Mouse (Mus musculus) adrenal gland, adult 2 months (tissue): Measurements from ENCODE around the gene Trim65. TPM values are rescaled to one million over a fixed set of nuclear protein-coding genes. Genes with fewer than 3 reads are reported as not detected.

Experiments
- DNase-seq: peaks from one replicate; pipeline ENCODE4 v3.0.0; 2021
- long read RNA-seq: library from polyadenylated mRNA; stranded (forward); transcript quantifications from one replicate; pipeline ENCODE4 v2.0.0, GENCODE M21; 2021
- polyA plus RNA-seq: library from polyadenylated mRNA; depleted of rRNA; stranded (reverse); fragments of >200 nt; gene quantifications from 2 replicates; pipeline ENCODE4 v1.2.3, GENCODE M21; 2012; rRNA removed
- total RNA-seq, 2 experiments: library from RNA; stranded (reverse); gene quantifications; 2 replicates each; pipeline ENCODE4 v1.2.3; 2021

Trim65 gene
- total RNA-seq (10 to 100 TPM in 1 of 2 experiments, 1 to 10 TPM in 1; 9.5 to 11.8 TPM), polyA plus RNA-seq (15.9 and 16.0 TPM in 2 replicates)
- long read RNA-seq, full-length matches to known transcripts = 1 of 1 reads
- long read RNA-seq, partial matches to known transcripts = 0 of 1 reads
- long read RNA-seq, other reads (novel, unspliced or antisense) = 0 of 1 reads

DNA sequence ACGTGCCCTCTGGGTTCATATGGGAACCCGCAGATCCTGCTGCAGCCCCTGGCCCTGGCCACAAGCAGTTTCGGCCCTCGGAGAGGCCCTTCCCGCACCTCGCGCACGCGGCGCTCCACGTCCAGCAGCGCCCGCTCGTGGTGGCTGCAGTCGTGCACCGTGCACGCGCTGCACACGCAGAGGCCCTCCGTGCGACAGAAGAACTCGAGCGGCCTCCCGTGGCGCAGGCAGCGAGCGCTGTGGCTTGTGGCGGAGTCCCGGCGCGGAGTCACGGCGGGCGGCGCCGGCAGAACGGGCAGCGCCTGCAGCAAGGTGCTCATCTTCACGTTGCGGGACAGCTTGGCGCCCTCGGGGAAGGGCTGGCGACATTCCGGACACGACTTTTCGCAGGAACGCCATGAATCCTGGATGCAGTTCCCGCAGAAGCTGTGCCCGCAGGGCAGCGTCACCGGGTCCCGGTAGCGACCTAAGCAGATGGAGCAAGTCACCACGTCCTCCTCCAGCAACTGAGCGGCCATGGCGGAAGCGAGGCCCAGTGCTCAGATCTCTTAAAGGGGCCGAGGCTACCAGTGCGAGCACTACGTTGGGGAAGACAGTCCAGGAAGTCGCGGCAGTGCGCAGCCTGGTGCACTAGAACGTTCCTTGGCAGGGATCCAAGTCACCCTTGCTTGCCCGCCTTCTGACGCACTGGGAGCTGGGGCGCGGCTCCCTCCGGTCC, at the start of gene Trim65:
Gene Trim65, minus strand, starts transcription at position 641 of the 718 bp plus-strand sequence.
- peak; percentile 92 for DNase-seq

DNA sequence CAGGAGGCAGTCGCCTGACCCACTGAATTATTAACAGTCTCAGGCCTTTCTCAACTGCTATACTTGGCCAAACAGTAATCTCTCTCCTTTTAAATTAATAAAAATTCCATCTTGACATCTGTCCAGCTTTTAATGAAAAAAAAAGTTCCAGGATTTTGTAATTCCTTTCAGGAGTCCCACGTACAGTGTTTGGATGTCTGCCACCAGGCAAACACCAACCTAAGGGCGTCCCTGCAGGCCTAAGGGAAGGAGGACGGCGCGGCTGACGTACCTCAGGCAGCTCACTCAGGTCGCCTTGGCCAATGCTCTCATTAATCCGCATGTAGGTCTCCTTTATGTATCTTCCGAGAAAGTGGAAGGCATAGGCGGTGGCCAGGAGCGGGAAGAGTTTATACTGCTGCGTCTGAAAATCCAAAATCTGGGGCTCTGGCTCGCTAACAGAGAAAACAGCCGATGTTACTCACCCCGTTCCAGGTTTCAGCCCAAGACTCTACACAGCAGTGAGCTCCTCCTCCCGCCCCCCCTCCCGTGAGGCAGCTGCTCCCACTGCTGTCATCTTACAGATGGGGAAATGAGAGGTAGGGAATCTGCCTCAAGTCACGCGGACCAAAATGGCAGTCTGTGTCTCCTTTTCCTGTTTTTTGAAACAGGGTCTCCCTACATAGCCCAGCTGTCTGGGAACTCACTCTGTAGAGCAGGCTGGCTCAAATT, 47.6 kb upstream of the Trim65 start:
- DNase-seq = no peak

DNA sequence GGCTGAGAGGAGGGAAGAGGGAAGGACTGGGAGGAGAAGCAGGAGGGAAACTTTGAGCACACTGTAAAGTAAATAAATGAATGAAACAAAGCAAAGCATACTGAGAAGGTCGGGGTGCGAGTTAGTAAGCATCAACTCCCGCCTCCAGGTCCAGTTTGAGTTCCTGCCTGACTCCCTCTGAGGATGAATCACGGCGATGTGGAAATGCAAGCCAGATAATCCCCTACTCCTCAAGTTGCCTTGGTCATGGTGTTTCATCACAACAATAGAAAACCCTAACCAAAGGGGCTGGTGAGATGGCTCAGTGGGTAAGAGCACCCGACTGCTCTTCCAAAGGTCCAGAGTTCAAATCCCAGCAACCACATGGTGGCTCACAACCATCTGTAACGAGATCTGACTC, 45.1 kb upstream of the Trim65 start:
- peak; percentile 62 for DNase-seq

DNA sequence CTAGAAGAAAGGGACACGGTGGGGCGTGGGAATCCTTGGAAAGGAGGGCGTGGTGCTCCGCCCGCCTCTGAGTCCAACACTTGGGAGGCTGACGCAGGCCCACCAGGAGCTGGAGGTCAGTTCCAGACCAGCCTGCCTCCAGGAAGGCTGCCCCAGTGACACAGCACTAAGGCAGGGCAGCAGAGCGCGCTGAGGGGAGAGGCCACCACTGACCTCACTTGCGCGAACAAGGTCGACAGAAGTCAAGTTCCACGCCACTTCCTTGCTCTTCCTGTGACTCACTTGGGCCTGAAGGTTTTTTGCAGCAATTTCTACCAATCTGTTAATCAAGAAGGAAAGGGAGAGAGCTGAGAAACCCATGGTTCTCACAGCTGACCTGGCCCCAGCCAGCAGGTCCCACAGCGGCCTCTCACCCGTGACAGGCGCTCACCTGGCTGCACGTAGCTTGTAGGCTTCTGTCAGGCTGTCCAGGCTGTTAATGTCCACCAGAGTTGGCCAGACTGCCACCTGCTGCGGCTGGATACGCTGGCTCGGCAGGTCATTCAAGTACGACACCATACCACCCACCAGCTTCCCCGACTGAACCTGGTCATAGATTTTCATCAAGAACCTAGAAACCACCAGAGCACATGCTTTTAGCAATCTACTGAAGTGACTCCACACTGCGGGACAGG, 44.0 kb upstream of the Trim65 start:
- DNase-seq = peak; percentile 79

DNA sequence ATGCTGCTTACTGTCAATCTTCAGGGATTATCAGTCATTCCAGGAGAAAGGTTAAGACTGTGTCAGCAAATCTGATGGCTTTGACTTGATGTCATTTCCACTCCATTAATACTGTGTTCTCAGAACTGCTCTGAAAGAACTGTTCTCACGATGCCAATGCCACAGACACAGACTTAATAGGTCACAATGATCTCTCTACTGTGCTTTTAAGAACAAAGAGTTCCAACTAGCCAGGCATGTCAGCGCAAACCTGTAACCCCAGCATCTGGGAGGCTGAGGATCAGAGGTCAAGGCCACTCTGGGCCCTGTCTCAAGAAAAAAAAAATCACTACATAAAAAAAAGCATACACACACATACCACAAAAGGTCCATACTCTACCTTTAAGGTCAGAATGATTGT, 41.0 kb upstream of the Trim65 start:
- DNase-seq = no peak

DNA sequence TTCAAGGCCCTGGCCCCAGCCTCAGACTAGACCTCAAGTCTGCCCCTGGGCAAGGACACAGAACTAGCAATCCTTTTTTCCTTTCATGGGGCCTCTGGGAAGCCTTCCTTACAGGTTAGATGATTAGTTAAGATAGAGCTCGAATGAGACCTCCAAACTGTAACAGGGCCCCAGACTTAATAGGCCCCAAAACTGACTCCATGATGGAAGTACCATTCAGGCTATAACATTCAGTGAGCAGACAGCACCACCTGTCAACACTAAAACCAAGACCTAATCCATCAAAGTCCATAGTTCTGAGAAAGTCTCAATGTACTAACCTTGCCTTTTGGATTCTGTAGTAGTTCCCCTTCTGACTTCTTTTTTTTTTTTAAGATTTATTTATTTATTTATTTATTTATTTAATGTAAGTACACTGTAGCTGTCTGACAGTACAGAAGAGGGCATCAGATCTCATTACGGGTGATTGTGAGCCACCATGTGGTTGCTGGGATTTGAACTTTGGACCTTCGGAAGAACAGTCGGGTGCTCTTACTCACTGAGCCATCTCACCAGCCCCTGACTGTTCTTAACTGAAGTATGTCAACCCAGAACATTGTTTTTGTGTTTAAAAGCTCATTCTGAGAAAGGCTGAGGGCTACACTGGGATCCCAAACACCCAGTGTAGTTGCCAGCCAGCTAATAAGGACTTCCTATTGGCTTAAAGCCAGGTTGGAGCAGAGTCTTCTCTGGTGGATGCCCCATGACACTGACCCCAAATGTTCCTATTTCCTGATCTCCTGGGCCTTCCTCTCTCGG, 39.3 kb upstream of the Trim65 start:
- no peak for DNase-seq

DNA sequence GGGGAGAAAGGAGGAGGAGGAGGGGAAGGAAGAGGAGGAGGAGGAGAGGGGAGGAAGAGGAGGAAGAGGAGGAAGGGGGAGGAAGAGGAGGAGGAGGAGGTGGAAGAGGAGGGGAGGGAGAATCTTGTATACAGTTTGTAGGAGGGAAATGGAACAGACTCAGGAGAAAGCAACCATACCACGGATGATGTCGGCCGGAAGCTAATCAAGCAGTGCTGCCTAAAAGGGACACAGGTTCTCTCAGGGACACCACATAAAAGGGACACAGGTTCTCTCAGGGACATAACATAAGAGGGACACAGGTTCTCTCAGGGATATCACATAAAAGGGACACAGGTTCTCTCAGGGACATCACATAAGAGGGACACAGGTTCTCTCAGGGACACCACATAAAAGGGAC, 38.3 kb upstream of the Trim65 start:
- DNase-seq = no peak

DNA sequence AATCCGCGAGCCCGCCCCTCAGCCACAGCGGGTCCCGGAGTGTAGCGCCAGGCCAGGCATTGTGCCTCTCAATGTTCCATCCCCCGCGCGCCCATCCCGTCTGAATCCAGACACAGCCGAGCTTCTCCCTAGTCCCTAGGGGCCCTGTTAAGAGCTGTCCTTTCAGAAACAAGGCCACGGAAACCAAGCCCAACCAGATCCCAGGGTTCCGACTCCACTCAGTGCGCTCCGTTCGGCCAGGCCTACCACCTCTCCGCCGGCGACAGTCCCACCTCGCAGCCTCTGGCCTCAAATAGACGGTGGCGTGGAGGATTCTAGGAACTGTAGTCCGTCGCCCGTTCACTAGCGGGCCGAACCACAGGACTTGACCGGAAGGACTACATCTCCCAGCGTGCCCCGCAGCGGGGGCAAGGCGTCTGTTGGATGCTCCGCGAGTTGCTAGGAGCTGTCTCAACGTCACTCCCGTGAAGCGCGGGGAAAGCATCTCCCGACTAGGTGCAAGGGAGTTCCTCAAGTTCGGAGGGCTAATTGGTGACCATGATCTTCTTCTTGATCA, 37.0 kb upstream of the Trim65 start, which contains the start of gene Fbf1:
Gene Fbf1, minus strand, starts transcription at position 283 of the 556 bp plus-strand sequence.
- peak; percentile 97 for DNase-seq

DNA sequence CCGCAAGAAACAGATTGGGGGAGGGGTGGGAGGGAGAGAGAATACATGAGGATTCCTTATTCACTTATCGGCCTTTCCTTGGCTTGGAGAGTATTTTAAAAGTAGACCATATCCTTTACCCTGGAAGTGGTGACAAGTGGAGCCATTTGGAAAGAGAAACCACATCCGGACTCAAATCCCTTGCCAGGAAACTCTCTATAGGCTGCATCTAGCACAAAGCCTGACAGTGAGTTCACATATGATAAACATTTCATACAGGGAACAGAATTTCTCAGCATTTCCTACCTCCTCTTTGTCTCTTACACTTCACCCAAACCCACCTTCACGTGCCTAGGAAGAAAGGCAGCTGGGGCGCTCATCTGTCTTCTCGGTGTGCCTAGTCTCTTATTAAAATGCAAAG, 36.3 kb upstream of the Trim65 start:
- DNase-seq = no peak

DNA sequence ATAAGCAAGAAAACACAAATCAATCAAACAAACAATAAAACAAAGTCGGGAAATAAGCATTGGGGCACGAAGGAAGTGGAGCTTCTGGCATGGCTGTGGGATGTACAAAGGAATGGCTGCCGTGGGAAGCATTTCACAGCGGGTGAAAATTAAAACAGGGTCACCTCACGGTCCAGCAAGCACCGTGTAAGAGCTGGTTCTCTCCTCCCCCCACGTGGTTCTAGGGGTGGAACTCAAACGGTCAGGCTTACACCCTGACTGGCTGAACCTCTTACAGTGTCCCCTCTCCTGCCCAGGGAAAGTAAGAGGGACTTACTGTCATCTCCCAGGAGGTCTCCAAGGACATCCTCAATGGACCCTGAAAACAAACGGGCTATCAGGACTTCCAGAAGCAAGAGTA, 32.1 kb upstream of the Trim65 start:
- DNase-seq = no peak

DNA sequence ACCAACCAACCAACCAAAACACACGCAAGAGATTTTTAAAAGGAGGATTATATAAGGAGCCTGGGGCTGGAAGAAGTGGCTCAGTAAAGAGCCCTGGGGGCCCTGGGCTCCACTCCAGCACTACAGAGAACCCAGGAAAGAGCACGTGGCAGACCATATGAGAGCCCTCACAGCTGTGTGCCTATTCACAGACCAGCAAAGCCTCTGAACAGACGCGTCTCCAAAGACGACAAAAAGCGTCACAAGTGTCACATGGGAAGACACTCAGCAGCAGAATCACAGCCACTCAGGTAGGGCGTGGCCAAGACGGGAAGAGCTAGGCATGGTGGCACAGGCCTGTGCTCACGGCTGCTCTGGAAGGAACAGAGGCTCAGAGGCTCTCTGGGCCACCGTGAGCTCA, 31.2 kb upstream of the Trim65 start:
- no peak for DNase-seq

DNA sequence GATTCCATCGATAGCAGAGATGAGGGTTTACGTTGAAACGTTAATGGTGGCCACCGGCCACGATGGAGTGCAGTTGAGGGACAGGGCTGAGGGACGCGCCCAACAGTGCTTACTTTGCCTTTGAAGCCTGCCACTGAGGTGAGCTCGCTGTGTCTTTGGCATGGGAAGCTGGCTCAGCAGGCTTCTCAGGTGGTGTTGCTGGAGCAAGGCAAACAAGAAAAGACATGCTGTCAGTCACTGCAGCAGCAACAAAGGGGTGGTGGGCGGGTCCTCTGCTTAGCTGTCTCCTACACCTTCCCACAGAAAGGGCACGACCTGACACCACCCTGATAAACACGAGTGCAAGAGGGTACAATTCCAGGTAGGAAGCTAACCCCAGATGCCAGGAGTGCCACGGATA, 30.4 kb upstream of the Trim65 start:
- no peak for DNase-seq

DNA sequence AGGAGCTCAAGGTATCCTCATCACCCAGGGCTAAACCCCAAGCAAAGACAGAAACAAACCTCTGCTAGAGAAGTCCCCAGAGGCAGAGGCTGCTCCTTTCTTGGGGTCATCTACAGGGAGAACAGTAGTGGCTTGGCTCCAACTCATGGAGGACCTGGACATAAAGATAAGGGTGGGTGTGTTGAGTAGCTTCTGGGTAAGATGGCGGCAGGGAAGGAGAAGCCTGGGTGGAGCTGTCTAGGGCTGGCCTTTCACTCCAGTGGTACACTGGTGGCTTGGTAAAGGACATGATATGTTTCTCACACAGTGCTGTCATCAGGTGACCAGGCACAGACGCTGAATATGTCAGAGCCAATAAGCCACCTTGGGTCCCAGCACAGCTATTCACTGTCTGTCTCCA, 20.0 kb upstream of the Trim65 start:
- no peak for DNase-seq

DNA sequence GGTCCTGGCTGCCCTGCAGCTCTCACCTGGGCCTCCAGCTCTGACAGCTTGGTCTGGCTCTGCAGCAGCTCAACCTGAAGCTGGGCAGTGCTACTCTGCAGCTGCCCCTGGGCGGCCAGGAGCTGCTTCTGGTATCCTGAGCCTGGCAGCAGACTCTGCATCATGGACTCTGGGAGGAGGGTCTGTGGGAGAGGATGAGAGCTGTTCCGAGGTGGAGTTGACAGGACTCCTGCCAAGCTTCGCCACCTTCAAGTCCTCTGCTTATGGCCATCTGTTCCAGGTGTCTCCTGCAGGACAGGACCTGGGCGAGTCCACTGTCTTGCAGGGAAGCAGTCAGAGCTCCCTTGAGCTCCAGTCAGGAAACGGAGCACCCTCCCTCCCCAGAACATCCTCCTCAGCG, 18.4 kb upstream of the Trim65 start:
- no peak for DNase-seq

DNA sequence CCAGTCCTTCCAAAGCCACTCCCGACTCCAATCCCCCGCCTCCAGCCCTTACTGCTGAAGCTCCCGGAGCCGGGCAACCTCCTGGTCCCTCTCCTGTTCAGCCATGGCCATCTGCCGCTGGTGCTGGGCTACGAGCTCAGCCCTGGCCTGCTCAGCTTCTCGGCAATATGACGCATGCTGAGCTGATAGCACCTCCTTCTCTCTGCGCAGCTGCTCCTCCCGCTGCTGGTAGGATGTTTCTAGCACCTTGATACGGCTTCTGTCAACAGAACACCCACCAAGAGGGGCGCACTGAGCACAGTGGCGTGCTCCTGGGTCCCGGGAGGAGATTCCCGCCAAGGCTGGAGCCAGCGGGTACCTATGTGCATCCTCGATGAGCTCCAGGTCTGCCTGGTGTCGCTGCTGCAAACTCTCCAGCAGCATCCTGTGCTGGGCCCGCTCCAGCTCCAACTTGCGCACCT, 17.9 kb upstream of the Trim65 start:
- no peak for DNase-seq

DNA sequence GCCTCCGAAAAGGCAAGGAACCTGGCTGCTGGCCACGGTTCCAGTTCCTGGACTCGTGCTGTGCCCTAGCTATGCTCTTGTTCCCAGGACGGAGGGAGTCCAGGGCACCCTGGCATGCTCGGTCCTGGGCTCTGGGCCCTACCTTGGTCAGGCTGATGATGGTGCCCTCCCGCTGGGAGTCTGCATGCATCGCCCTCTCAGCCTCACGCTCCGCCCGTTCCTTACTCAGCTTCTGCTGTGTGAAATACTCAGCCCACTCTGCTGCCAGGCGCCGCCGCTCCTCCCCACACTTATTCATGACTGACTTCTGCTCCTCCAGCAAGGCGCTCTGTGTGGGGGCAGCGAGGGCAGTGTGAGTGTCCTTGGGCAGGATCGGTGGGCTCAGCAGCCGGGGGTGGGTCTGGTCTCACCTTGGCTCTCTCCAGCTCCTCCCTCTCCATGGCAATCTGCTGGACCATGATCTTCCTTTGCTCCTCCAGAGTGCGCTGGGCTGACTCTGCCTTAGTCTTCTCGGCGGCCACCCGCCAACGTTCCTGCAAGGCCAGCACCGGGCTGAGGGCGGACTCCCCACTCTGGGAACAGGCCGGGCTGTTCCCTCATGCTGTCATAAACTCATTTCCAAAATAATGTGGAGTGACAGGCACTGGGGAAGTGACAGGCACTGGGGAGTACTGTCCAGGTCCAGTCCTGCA, 15.5 kb upstream of the Trim65 start:
- no peak for DNase-seq

DNA sequence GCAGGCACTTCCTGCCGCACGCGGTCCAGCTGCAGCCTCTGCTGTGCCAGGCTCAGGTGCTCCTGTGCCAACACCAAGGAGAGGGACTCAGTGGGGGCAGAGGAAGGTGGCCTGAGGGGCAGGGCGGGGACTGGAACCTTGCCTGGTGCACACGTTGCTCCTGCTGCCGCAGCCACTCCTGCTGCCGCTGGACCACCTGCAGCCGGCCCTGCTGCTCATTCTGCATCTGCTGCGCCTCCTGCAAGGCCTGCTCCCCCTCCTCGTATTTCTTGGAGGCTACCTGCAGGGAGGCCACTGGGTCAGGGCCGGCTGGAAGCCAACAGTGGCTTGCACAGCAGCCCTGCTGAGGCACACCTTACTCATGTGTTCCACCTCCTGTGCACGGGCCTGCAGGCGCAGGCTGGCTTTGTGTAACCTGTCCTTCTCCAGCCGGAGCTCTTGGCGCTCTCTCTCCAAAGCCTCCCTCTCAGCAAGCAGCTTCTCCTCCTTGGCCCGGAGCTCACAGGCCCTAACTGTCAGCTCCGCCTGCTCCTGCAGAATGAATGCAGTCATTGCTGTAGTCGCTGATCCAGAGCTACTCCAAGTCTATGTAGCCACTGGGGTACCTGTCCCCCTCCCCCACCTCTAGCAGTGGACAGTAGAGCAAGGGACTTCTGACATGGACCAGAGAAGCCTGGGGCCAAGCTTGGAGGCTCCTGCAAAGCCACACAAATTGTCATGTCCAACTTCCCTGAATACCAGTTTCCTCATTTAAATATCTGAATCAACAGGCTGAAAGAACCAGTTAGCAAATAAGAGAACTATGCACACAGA, 14.8 kb upstream of the Trim65 start:
- no peak for DNase-seq

DNA sequence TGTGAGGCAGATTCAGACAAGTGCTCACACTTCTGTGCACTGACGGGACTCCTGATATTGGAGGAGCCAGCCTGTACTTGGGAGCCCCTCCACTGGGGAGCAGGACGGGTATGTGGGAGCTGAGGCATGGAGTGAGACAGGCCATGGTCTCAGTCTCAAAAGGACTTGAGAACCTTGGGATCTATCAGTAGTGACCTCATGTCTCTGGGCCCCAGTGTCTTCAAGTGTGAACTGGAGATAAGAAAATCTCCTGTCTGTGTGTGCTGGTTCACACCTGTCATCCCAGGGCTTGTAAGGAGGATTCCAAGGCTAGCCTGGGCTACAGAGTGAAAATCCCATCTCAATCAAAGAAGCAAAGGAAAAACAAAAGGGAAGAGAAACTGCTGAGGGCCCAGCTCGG, 12.5 kb upstream of the Trim65 start:
- DNase-seq = no peak

DNA sequence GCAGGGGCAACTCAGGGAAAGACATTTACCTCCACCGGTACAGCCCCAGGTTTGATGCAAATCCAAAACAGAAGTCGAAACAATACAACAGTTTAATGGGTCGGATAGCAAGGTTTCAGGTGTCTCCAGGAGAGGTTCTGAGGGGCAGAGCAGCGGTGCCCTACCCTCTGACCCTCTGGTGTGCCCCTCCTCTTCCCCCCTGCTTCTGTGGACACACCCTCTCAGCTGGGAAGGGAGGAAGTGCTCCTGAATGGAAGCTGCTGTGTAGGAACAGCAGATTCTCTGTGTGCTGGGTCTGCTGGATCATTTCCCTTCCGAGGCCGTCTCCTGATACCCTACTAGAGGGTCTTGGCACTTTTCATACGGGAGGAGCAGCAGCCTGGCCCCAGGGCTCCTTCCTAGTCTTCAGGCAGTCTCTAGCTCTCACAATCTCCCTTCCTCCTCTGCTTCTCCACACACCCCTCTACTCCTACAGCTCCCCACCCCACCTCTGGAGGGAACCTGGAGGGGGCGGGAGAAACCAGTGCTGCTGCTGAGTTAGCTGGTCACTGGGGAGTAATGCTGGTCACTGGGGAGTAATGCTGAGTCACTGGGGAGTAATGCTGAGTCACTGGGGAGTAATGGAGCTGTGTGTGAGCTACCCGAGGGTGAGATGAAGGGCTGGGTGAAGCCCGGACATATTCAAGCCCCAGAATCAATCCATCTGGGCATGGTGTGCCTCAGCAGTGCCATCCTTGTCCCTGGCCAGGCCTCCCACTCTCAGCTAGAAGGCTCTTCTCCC, 11.5 kb upstream of the Trim65 start:
- peak; percentile 86 for DNase-seq
